Mouse (Mus musculus) heart, postnatal 0 days (tissue): Measurements from ENCODE around the gene Ccdc97.

Experiments
- CTCF ChIP-seq: IDR thresholded peaks from 2 replicates; pipeline ENCODE4 v1.5.1; 2016; ENCODE audit warnings: antibody characterized with exemption, control low read depth, low read depth
- EP300 ChIP-seq: IDR thresholded peaks from 2 replicates; pipeline ENCODE4 v1.6.1; 2016; ENCODE audit warnings: antibody characterized with exemption, low read depth

- TF ChIP-seq CTCF (no peak), EP300 (peak; percentile 51; the same call in 1 of the 2 replicates)
These were observed 38.2 kb downstream of the Ccdc97 start, which contains the start of gene B9d2 for GRCm38 (mm10) chr7:25680514-25681258.
